Comparison of ENCODE assay signal across 8 mouse cellular contexts in genomic region chr11:58903511-58904409, GRCm38 (mm10). TPM values are rescaled to one million over a fixed set of nuclear protein-coding genes. Genes with fewer than 3 reads are reported as not detected.
A peak's percentile ranks its signal among the peaks of the same experiment; 100 is the strongest.
DNase-seq lines count a peak whose midpoint lies in the region; ATAC-seq and TF ChIP-seq lines count a peak whose summit lies in the region.

Gene Zfp39 (minus strand): TSS chr11:58904225.

- peak within 1 kb of the TSS; percentile 87 for H3K4me3 ChIP-seq in E14TG2a.4 (replicated peaks; ENCODE audit: low read length)
- H3K4me3 ChIP-seq in forebrain, embryonic 11.5 days (ENCODE audit: low read depth, low read length), result peak within 1 kb of the TSS; percentile 79
- H3K4me3 ChIP-seq in heart, embryonic 16.5 days (ENCODE audit: low read length), result peak within 1 kb of the TSS; percentile 87
- H3K4me3 ChIP-seq in liver, embryonic 14.5 days (ENCODE audit: insufficient read depth in 1 of 2, low read depth in 2 of 2, low read length in 2 of 2), result peak within 1 kb of the TSS; percentile 63 to 81
- H3K4me3 ChIP-seq in stomach, embryonic 15.5 days (replicated peaks), result peak within 1 kb of the TSS; percentile 80

- H3K27me3 ChIP-seq in E14TG2a.4 (ENCODE audit: insufficient read depth, low read length), result no peaks in the 10 kb centered on the region; the same call in 1 of the 2 replicates
- no peaks in the 10 kb centered on the region for H3K27me3 ChIP-seq in forebrain, embryonic 11.5 days (ENCODE audit: control insufficient read depth, insufficient read depth, low read length)
- no peaks in the 10 kb centered on the region for H3K27me3 ChIP-seq in heart, embryonic 16.5 days (ENCODE audit: control insufficient read depth, insufficient read depth, low read length)
- H3K27me3 ChIP-seq in liver, embryonic 14.5 days (ENCODE audit: control insufficient read depth, insufficient read depth, low read length), result no peaks in the 10 kb centered on the region
- no peaks in the 10 kb centered on the region for H3K27me3 ChIP-seq in stomach, embryonic 15.5 days (replicated peaks)

- TF ChIP-seq EP300 in liver, embryonic 14.5 days (IDR thresholded peaks at IDR 0.05; ENCODE audit: low read depth), result peak; percentile 36

- peak; percentile 98 for ATAC-seq in forebrain, embryonic 11.5 days (replicated peaks; ENCODE audit: low FRiP score)
- peak; percentile 98 for ATAC-seq in heart, embryonic 16.5 days (replicated peaks; ENCODE audit: extremely low read depth, insufficient read depth, low FRiP score)
- ATAC-seq in liver, embryonic 14.5 days (ENCODE audit: insufficient read depth), result peak; percentile 92
- ATAC-seq in stomach, embryonic 15.5 days (ENCODE audit: insufficient read depth, low FRiP score, low read depth), result peak; percentile 97

- no peak for TF ChIP-seq CTCF in E14TG2a.4 (conservative IDR thresholded peaks at IDR 0.05; ENCODE audit: low read length)
- no peak; the same call in 1 of the 2 replicates for TF ChIP-seq CTCF in liver, embryonic 14.5 days (IDR thresholded peaks at IDR 0.05; ENCODE audit: low read depth)

- H3K9me3 ChIP-seq in E14TG2a.4 (ENCODE audit: low read length), result no peaks in the 10 kb centered on the region
- H3K9me3 ChIP-seq in forebrain, embryonic 11.5 days (ENCODE audit: control insufficient read depth, low read length), result no peaks in the 10 kb centered on the region
- no peaks in the 10 kb centered on the region for H3K9me3 ChIP-seq in heart, embryonic 16.5 days (replicated peaks; ENCODE audit: control insufficient read depth, low read length)
- no peaks in the 10 kb centered on the region for H3K9me3 ChIP-seq in liver, embryonic 14.5 days (ENCODE audit: control insufficient read depth, low read length)
- H3K9me3 ChIP-seq in stomach, embryonic 15.5 days, result no peaks in the 10 kb centered on the region

- peak within 1 kb of the TSS; percentile 94 for H3K9ac ChIP-seq in forebrain, embryonic 11.5 days (ENCODE audit: low read length)
- H3K9ac ChIP-seq in heart, embryonic 16.5 days (ENCODE audit: low read length), result peak within 1 kb of the TSS; percentile 90
- H3K9ac ChIP-seq in liver, embryonic 14.5 days (replicated peaks), result peak within 1 kb of the TSS; percentile 81
- peak within 1 kb of the TSS; percentile 87 for H3K9ac ChIP-seq in stomach, embryonic 15.5 days

- H3K4me1 ChIP-seq in E14TG2a.4 (replicated peaks; ENCODE audit: low read depth, low read length), result peaks cover 16% of the 10 kb centered on the region
- H3K4me1 ChIP-seq in forebrain, embryonic 11.5 days (replicated peaks; ENCODE audit: control insufficient read depth, insufficient read depth, low read length), result 0 out of 2 replicates have a peak, but pooled peaks cover 2% of the 10 kb centered on the region
- peaks cover 8% of the 10 kb centered on the region for H3K4me1 ChIP-seq in heart, embryonic 16.5 days (ENCODE audit: control insufficient read depth, insufficient read depth, low read length)
- H3K4me1 ChIP-seq in liver, embryonic 14.5 days (replicated peaks; ENCODE audit: control insufficient read depth in 2 of 2, insufficient read depth in 2 of 2, low read length in 1 of 2), result peaks cover 18 to 21% of the 10 kb centered on the region in 2 experiments
- peaks cover 7% of the 10 kb centered on the region; the same call in 1 of the 2 replicates for H3K4me1 ChIP-seq in stomach, embryonic 15.5 days

- peak within 1 kb of the TSS; percentile 89 for H3K4me2 ChIP-seq in forebrain, embryonic 11.5 days (ENCODE audit: low read depth, low read length, severe bottlenecking)
- peak within 1 kb of the TSS; percentile 95 for H3K4me2 ChIP-seq in heart, embryonic 16.5 days (ENCODE audit: low read depth, low read length)
- H3K4me2 ChIP-seq in liver, embryonic 14.5 days (ENCODE audit: low read depth), result peak within 1 kb of the TSS; percentile 85
- H3K4me2 ChIP-seq in stomach, embryonic 15.5 days, result peak within 1 kb of the TSS; percentile 82

- H3K36me3 ChIP-seq in E14TG2a.4 (ENCODE audit: insufficient read depth, low read length), result peaks cover 32% of the 10 kb centered on the region
- H3K36me3 ChIP-seq in forebrain, embryonic 11.5 days (ENCODE audit: control insufficient read depth, insufficient read depth, low read length), result no peaks in the 10 kb centered on the region; the same call in 1 of the 2 replicates
- peaks cover 15% of the 10 kb centered on the region for H3K36me3 ChIP-seq in heart, embryonic 16.5 days (ENCODE audit: control insufficient read depth, insufficient read depth)
- peaks cover 34% of the 10 kb centered on the region for H3K36me3 ChIP-seq in liver, embryonic 14.5 days (replicated peaks; ENCODE audit: control insufficient read depth, insufficient read depth, low read depth)
- peaks cover 3% of the 10 kb centered on the region; the same call in 1 of the 2 replicates for H3K36me3 ChIP-seq in stomach, embryonic 15.5 days

- DNase-seq in c-Kit-positive CD71-positive TER-119-negative erythroid progenitor cells, embryonic 14.5 days (ENCODE audit: low read depth), result peak; percentile 92
- peak; percentile 97 for DNase-seq in forebrain, embryonic 11.5 days (ENCODE audit: low spot score)
- peak; percentile 95 to 97 for DNase-seq in kidney, postnatal 36 days
- peak; percentile 87 to 91 (median 88) for DNase-seq in liver, embryonic 14.5 days (ENCODE audit: low read depth in 3 of 3, low spot score in 3 of 3)
- peak; percentile 94 for DNase-seq in neural tube, embryonic 10.5 days (ENCODE audit: extremely low spot score, low spot score)

- under 1% methylated on average over 40 of the region's 40 CpGs for WGBS in forebrain, embryonic 11.5 days
- WGBS in heart, embryonic 16.5 days, result under 1% methylated on average over 38 of the region's 40 CpGs
- WGBS in liver, embryonic 14.5 days (ENCODE audit: insufficient replicate concordance), result under 1% methylated on average over 40 of the region's 40 CpGs
- WGBS in stomach, embryonic 15.5 days, result under 1% methylated on average over 40 of the region's 40 CpGs

- peak within 1 kb of the TSS; percentile 53 for H3K27ac ChIP-seq in forebrain, embryonic 11.5 days (ENCODE audit: low read depth, low read length)
- peak within 1 kb of the TSS; percentile 94 for H3K27ac ChIP-seq in heart, embryonic 16.5 days (ENCODE audit: low read length)
- peak within 1 kb of the TSS; percentile 81 for H3K27ac ChIP-seq in liver, embryonic 14.5 days
- H3K27ac ChIP-seq in stomach, embryonic 15.5 days, result peak within 1 kb of the TSS; percentile 88

RNA-seq across cellular contexts. Expression of gene Zfp39, which starts in this region (rescaled TPM):
- 8.1 and 8.8 TPM in 2 replicates for polyA plus RNA-seq in forebrain, embryonic 11.5 days (2014; fragmentation: Nextera tagmentation; extraction: Ambion mirVana)
- 3.2 and 5.0 TPM in 2 replicates for polyA plus RNA-seq in heart, embryonic 16.5 days (2015; fragmentation: Nextera tagmentation; extraction: Ambion mirVana)
- 3.9 and 4.6 TPM in 2 replicates for polyA plus RNA-seq in liver, embryonic 14.5 days (2012; rRNA removed)
- polyA plus RNA-seq in liver, embryonic 14.5 days (2014; fragmentation: Nextera tagmentation; extraction: Ambion mirVana), result 5.2 and 5.4 TPM in 2 replicates
- polyA plus RNA-seq in stomach, embryonic 15.5 days (2015; fragmentation: Nextera tagmentation; extraction: Ambion mirVana), result 4.6 and 5.6 TPM in 2 replicates

Comparison
In these comparisons a context has a peak if more than half of its experiments do, and no peak if none do; other contexts are left out.
1. Peak in every context shown above with its lines: DNase-seq, ATAC-seq, H3K4me3 ChIP-seq and H3K27ac ChIP-seq.